Mouse (Mus musculus): Measurements from ENCODE around the gene Cyp2ab1.

- peak; percentile 87 for TF ChIP-seq CTCF (IDR thresholded peaks at IDR 0.05; ENCODE audit: control insufficient read depth, insufficient read depth, insufficient read length)
- TF ChIP-seq MAX (IDR thresholded peaks at IDR 0.05): peak; percentile 69
- TF ChIP-seq USF1 (IDR thresholded peaks at IDR 0.05; ENCODE audit: low read depth): peak; percentile 54
- TF ChIP-seq CEBPB (IDR thresholded peaks at IDR 0.05; ENCODE audit: low read depth): no peak
Measured at GRCm38 (mm10) chr16:20301770-20302649, 23.2 kb downstream of the Cyp2ab1 start, which contains the start of gene Parl.
